In the genomic region with DNA sequence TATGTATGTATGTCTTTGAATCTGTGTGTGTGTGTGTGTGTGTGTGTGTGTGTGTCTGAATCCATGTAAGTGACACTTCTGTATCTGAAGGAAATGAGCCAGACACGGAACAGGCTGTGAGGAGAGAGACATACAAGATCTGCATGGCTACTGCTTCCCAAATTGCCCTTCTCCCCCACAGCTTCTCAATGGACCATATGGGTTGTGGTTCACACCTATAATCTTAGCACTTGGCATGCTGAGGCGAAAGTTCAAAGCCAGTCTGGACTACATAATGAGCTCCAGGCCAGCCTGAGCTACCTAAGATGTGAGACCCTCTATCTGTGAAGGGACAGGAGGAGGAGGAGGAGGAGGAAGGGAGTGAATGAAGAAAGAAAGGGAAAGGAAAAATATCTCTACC, we compare ENCODE assay signal across 12 mouse cellular contexts. TPM values are rescaled to one million over a fixed set of nuclear protein-coding genes. Genes with fewer than 3 reads are reported as not detected.
DNase-seq lines count a peak whose midpoint lies in the region; ATAC-seq and TF ChIP-seq lines count a peak whose summit lies in the region.
"Had no signal": no experiment of that assay in that cellular context is flagged by ENCODE, and none has a peak within 500 bp of the region (broad histone marks: within the 10 kb centered on the region; RNA-seq: fewer than 3 reads in every experiment).

No protein-coding gene starts in this region.

- no peak for DNase-seq in forebrain, embryonic 10.5 days (ENCODE audit: extremely low spot score, low spot score)
- DNase-seq in hindbrain, postnatal 0 days (ENCODE audit: low spot score), result peak; percentile 8
- no peak for DNase-seq in hindbrain, embryonic 10.5 days (ENCODE audit: low spot score)
- DNase-seq in brain, embryonic 14.5 days (ENCODE audit: low read depth), result peak; percentile 84
- DNase-seq in telencephalon, adult 2 months (ENCODE audit: low read depth, low spot score), result peak; percentile 22
- DNase-seq in kidney, adult 8-10 months, result no peak

- H3K9me3 ChIP-seq in forebrain, embryonic 13.5 days (replicated peaks), result peaks cover 3% of the 10 kb centered on the region; the same call in 1 of the 2 replicates
- no peaks in the 10 kb centered on the region for H3K9me3 ChIP-seq in forebrain, embryonic 10.5 days
- no peaks in the 10 kb centered on the region for H3K9me3 ChIP-seq in hindbrain, postnatal 0 days (ENCODE audit: low read length)
- H3K9me3 ChIP-seq in hindbrain, embryonic 10.5 days, result no peaks in the 10 kb centered on the region
- 0 out of 2 replicates have a peak, but pooled peaks cover 3% of the 10 kb centered on the region for H3K9me3 ChIP-seq in heart, embryonic 12.5 days (replicated peaks)
- H3K9me3 ChIP-seq: heart, embryonic 13.5 days; hindbrain, embryonic 12.5 days; hindbrain, embryonic 15.5 days had no signal

- peak overlapping the region; percentile 25; the same call in 1 of the 2 replicates for H3K27ac ChIP-seq in forebrain, embryonic 13.5 days
- H3K27ac ChIP-seq in forebrain, embryonic 10.5 days, result no peak overlapping the region
- H3K27ac ChIP-seq in hindbrain, postnatal 0 days, result no peak overlapping the region
- H3K27ac ChIP-seq in hindbrain, embryonic 10.5 days, result no peak overlapping the region
- no peak overlapping the region for H3K27ac ChIP-seq in heart, embryonic 12.5 days (ENCODE audit: poor library complexity, severe bottlenecking)
- H3K27ac ChIP-seq: heart, embryonic 13.5 days; hindbrain, embryonic 12.5 days; hindbrain, embryonic 15.5 days had no signal

- ATAC-seq in forebrain, embryonic 13.5 days, result peak; percentile 65; the same call in 1 of the 2 replicates
- no peak for ATAC-seq in hindbrain, postnatal 0 days
- ATAC-seq in heart, embryonic 12.5 days (ENCODE audit: insufficient number of reproducible peaks, low FRiP score), result no peak

- no peak overlapping the region for H3K4me2 ChIP-seq in forebrain, embryonic 13.5 days
- no peak overlapping the region for H3K4me2 ChIP-seq in hindbrain, postnatal 0 days (ENCODE audit: low read depth, low read length)
- H3K4me2 ChIP-seq in heart, embryonic 12.5 days, result no peak overlapping the region
- H3K4me2 ChIP-seq: heart, embryonic 13.5 days; hindbrain, embryonic 12.5 days; hindbrain, embryonic 15.5 days had no signal

- H3K4me1 ChIP-seq in forebrain, embryonic 13.5 days, result peaks cover 12% of the 10 kb centered on the region
- H3K4me1 ChIP-seq in forebrain, embryonic 10.5 days, result no peaks in the 10 kb centered on the region
- H3K4me1 ChIP-seq in hindbrain, postnatal 0 days (ENCODE audit: insufficient read depth, low read length), result no peaks in the 10 kb centered on the region
- peaks cover 7% of the 10 kb centered on the region; the same call in 1 of the 2 replicates for H3K4me1 ChIP-seq in hindbrain, embryonic 10.5 days (replicated peaks)
- H3K4me1 ChIP-seq in heart, embryonic 12.5 days (replicated peaks), result no peaks in the 10 kb centered on the region
- H3K4me1 ChIP-seq: heart, embryonic 13.5 days; hindbrain, embryonic 12.5 days; hindbrain, embryonic 15.5 days had no signal

- H3K36me3 ChIP-seq in forebrain, embryonic 13.5 days (ENCODE audit: poor library complexity, severe bottlenecking), result no peaks in the 10 kb centered on the region
- no peaks in the 10 kb centered on the region for H3K36me3 ChIP-seq in forebrain, embryonic 10.5 days (replicated peaks)
- H3K36me3 ChIP-seq in hindbrain, postnatal 0 days (ENCODE audit: insufficient read depth, low read length), result no peaks in the 10 kb centered on the region
- H3K36me3 ChIP-seq in hindbrain, embryonic 10.5 days, result no peaks in the 10 kb centered on the region
- no peaks in the 10 kb centered on the region for H3K36me3 ChIP-seq in heart, embryonic 12.5 days
- H3K36me3 ChIP-seq: G1E; heart, embryonic 13.5 days; hindbrain, embryonic 12.5 days; hindbrain, embryonic 15.5 days had no signal

- no peak overlapping the region for H3K9ac ChIP-seq in forebrain, embryonic 13.5 days
- no peak overlapping the region for H3K9ac ChIP-seq in hindbrain, postnatal 0 days (replicated peaks; ENCODE audit: low read length)
- H3K9ac ChIP-seq in heart, embryonic 12.5 days, result no peak overlapping the region
- H3K9ac ChIP-seq: heart, embryonic 13.5 days; hindbrain, embryonic 12.5 days; hindbrain, embryonic 15.5 days had no signal

- no peaks in the 10 kb centered on the region for H3K27me3 ChIP-seq in forebrain, embryonic 13.5 days
- H3K27me3 ChIP-seq in forebrain, embryonic 10.5 days (ENCODE audit: poor library complexity, severe bottlenecking), result peaks cover 18% of the 10 kb centered on the region; the same call in 1 of the 2 replicates
- H3K27me3 ChIP-seq in hindbrain, postnatal 0 days (ENCODE audit: insufficient read depth, low read length), result no peaks in the 10 kb centered on the region
- H3K27me3 ChIP-seq in hindbrain, embryonic 10.5 days (ENCODE audit: insufficient read depth, poor library complexity, severe bottlenecking), result peaks cover 24% of the 10 kb centered on the region
- H3K27me3 ChIP-seq in heart, embryonic 12.5 days (replicated peaks), result peaks cover 24% of the 10 kb centered on the region
- H3K27me3 ChIP-seq: hindbrain, embryonic 15.5 days had no signal

- no peak overlapping the region for H3K4me3 ChIP-seq in forebrain, embryonic 13.5 days
- no peak overlapping the region for H3K4me3 ChIP-seq in forebrain, embryonic 10.5 days
- no peak overlapping the region for H3K4me3 ChIP-seq in hindbrain, postnatal 0 days (ENCODE audit: low read length)
- no peak overlapping the region for H3K4me3 ChIP-seq in hindbrain, embryonic 10.5 days
- H3K4me3 ChIP-seq in heart, embryonic 12.5 days, result no peak overlapping the region
- H3K4me3 ChIP-seq: heart, embryonic 13.5 days; hindbrain, embryonic 12.5 days; hindbrain, embryonic 15.5 days had no signal

- WGBS in forebrain, embryonic 13.5 days, result 63% methylated on average over 2 of the region's 2 CpGs
- WGBS in forebrain, embryonic 10.5 days, result 87% methylated on average over 2 of the region's 2 CpGs
- WGBS in hindbrain, postnatal 0 days, result 73% methylated on average over 2 of the region's 2 CpGs
- 93% methylated on average over 2 of the region's 2 CpGs for WGBS in hindbrain, embryonic 10.5 days
- 74% methylated on average over 2 of the region's 2 CpGs for WGBS in heart, embryonic 12.5 days

- TF ChIP-seq POLR2A in brain, embryonic 14.5 days (IDR thresholded peaks at IDR 0.05; ENCODE audit: borderline replicate concordance, extremely low read depth, insufficient read depth, insufficient read length, poor library complexity, severe bottlenecking), result no peak

- TF ChIP-seq CTCF in hindbrain, postnatal 0 days (IDR thresholded peaks at IDR 0.05; ENCODE audit: low read depth), result no peak
- TF ChIP-seq CTCF in brain, embryonic 14.5 days (IDR thresholded peaks at IDR 0.05; ENCODE audit: borderline replicate concordance, extremely low read depth, insufficient read depth, insufficient read length), result no peak

RNA-seq across cellular contexts. Expression of a gene that starts 44.3 kb away (rescaled TPM):
- 141 and 154 TPM in 2 replicates for polyA plus RNA-seq in forebrain, embryonic 13.5 days (2015; fragmentation: Nextera tagmentation; extraction: Ambion mirVana)
- polyA plus RNA-seq in forebrain, embryonic 10.5 days (2016; fragmentation: Nextera tagmentation; extraction: Ambion mirVana), result 105 and 107 TPM in 2 replicates
- total RNA-seq in hindbrain, postnatal 0 days (2014; rRNA removed), result 194 and 198 TPM in 2 replicates
- polyA plus RNA-seq in hindbrain, postnatal 0 days (2015; fragmentation: Nextera tagmentation; extraction: Ambion mirVana), result 126 and 134 TPM in 2 replicates
- polyA plus RNA-seq in hindbrain, embryonic 10.5 days (2016; fragmentation: Nextera tagmentation; extraction: Ambion mirVana), result 103 and 117 TPM in 2 replicates
- 171 and 178 TPM in 2 replicates for polyA plus RNA-seq in brain, embryonic 14.5 days (2012; rRNA removed)
- polyA plus RNA-seq in heart, embryonic 12.5 days (2016; fragmentation: Nextera tagmentation; extraction: Ambion mirVana), result 67.3 and 71.2 TPM in 2 replicates

Comparison
In these comparisons a context has a peak if more than half of its experiments do, and no peak if none do; other contexts are left out.
1. DNase-seq: peak in hindbrain, postnatal 0 days (single experiment), brain, embryonic 14.5 days (single experiment) and telencephalon, adult 2 months (single experiment); none in forebrain, embryonic 10.5 days (single experiment), hindbrain, embryonic 10.5 days (single experiment) and kidney, adult 8-10 months (0 of 2).